Comparison of ENCODE assay signal across 8 mouse cellular contexts in genomic region chr8:123141741-123142462, GRCm38 (mm10). TPM values are rescaled to one million over a fixed set of nuclear protein-coding genes. Genes with fewer than 3 reads are reported as not detected.
DNase-seq lines count a peak whose midpoint lies in the region; ATAC-seq lines count a peak whose summit lies in the region.

No protein-coding gene starts in this region.

- peak; percentile 42; the same call in 1 of the 2 replicates for ATAC-seq in frontal cortex, adult (ENCODE audit: low TSS enrichment)

- intact Hi-C loops in left cerebral cortex, postnatal 36 days (cut with DNase I) = no loop called here

- no peak for DNase-seq in frontal cortex, postnatal 25 days (ENCODE audit: low spot score in 2 of 2)
- DNase-seq in adrenal gland, postnatal 25 days = peak; percentile 64
- DNase-seq in frontal cortex, postnatal 10 days (ENCODE audit: low spot score in 2 of 2) = peak; percentile 49 to 50
- peak; percentile 58 for DNase-seq in kidney, adult 11 months
- peak; percentile 46 to 54 for DNase-seq in left cerebral cortex, postnatal 36 days (ENCODE audit: low spot score in 2 of 2)
- DNase-seq in skeletal muscle tissue, adult 2 months (ENCODE audit: low read depth, low spot score) = peak; percentile 93
- no peak for DNase-seq in embryo, embryonic 10 days (ENCODE audit: low spot score)

RNA-seq across cellular contexts. Expression of gene Sult5a1, which starts 16.2 kb away (rescaled TPM):
- 5.3 and 5.5 TPM in 2 replicates for total RNA-seq in adrenal gland, postnatal 25 days (2021)
- total RNA-seq in left cerebral cortex, postnatal 36 days (2021) = not detected

RNA-seq across cellular contexts. Expression of gene Cpne7, which starts 24.7 kb away (rescaled TPM):
- 4.6 and 6.4 TPM in 2 replicates for total RNA-seq in adrenal gland, postnatal 25 days (2021)
- total RNA-seq in left cerebral cortex, postnatal 36 days (2021) = 10 to 100 TPM; 42.7 to 75.2 TPM

RNA-seq across cellular contexts. Expression of gene Rpl13, which starts 39.8 kb away (rescaled TPM):
- total RNA-seq in adrenal gland, postnatal 25 days (2021) = 560 and 633 TPM in 2 replicates
- 100 to 1,000 TPM; 350 to 427 TPM for total RNA-seq in left cerebral cortex, postnatal 36 days (2021)

RNA-seq across cellular contexts. Expression of gene Dpep1, which starts 44.1 kb away (rescaled TPM):
- total RNA-seq in adrenal gland, postnatal 25 days (2021) = 30.1 and 32.6 TPM in 2 replicates
- not detected for total RNA-seq in left cerebral cortex, postnatal 36 days (2021)

Comparison
In these comparisons a context has a peak if more than half of its experiments do, and no peak if none do; other contexts are left out.
1. DNase-seq: peak in adrenal gland, postnatal 25 days (single experiment), frontal cortex, postnatal 10 days (2 of 2), kidney, adult 11 months (single experiment), left cerebral cortex, postnatal 36 days (2 of 2) and skeletal muscle tissue, adult 2 months (single experiment); none in frontal cortex, postnatal 25 days (0 of 2) and embryo, embryonic 10 days (single experiment).